Mouse (Mus musculus): ENCODE measurements around the gene 4930402H24Rik. TPM values are rescaled to one million over a fixed set of nuclear protein-coding genes. Genes with fewer than 3 reads are reported as not detected.

Gene 4930402H24Rik
- total RNA-seq, 2 experiments from 2014 or later: 74.6 to 86.1 TPM

DNA sequence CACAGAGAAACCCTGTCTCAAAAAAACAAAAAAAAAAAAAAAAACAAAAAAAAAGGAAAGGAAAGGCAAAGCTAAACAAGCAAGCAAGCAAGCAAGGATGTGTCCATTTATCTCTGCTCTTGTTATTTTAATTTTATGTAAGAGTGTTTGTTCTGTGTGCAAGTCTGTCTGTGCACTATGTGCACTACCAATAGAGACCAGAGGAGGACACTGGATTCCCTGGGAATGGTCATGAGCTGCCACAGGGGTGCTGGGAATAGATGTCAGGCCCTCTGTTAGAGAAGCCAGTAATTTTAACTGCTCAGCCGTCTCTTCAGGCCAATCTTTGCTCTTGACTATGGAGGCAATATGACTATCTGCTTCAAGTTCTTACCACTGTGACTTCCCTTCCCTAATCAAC is 162.6 kb downstream of the 4930402H24Rik start:
- no peak for DNase-seq
- intact Hi-C loops (cut with DNase I): no loop called here

DNA sequence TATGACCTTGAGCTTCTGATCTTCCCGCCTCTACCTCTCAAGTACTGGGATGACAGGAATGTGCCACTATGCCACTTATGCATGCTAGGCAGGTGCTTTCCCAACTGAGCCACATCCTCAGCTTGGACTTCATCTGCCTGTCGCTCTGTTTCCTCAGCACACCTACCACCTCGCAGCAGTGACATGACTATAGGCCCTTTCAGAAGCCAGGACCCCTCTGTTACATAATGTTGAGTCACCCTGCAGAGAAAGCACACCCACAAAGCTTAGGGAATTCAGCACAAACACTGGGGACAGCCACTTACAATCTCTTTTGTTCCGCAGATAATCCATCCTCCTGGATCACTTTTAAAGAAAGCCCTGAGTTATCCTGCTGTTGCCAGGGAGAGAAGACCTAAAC is 166.1 kb downstream of the 4930402H24Rik start:
- DNase-seq: no peak
- intact Hi-C loops (cut with DNase I): no loop called here

DNA sequence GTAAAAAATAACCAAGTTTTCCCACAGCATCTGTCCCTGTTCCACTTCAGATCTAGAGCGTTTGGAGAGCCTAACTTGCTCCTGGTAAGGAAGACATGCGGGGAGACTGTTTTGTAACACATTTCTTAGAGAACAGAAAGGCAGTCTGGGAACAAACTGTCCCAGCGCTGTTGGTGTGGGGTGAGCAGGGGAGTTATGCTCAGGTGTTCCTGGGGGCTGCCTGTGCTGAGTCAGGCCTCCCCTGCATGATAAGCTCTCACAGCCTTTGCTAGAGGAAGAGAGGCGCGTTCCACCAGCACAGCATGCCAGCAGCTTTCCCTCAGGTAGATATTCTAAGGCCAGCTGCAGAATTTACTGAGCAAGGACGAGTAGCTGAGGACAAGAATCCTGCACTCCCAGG is 168.2 kb downstream of the 4930402H24Rik start:
- no peak for DNase-seq
- intact Hi-C loops (cut with DNase I): no loop called here

DNA sequence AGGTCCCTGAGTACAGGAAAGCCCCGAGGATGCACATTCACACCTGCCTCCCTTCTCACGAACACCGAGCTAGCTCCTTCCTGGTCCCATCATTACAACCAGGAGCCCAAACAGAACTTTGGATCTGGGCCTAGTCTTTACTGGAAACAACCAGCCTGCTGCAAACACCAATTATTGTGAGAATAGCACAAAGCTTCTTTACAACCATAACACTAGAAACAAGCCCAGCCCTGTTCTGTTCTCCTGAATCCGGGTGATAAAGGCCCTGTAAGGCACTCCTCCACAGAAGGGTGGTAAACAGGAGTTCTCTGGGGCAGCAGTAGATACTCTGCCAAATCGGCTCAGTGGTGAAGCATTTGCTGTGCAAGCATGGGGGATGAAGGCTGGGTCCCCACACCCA is 170.9 kb downstream of the 4930402H24Rik start:
- no peak for DNase-seq
- intact Hi-C loops (cut with DNase I): no loop called here

DNA sequence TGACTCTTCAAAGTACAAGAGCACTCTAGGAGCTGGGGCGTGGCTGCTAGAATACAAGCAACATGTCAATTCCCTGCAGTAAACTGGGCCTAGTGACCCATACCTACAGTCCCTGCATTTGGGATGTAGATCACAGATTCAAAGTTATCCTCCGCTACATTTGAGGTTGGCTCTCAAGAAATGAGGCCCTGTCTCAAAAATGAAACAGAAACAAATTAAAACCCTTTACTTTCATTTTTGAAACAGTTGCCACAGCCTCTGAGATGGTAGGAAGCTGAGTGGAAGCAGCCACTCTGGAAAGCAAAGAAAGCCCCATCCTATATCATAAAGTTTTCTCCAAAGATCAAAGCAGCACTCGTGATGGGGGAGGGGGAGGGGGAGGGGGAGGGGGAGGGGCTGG is 172.8 kb downstream of the 4930402H24Rik start:
- no peak for DNase-seq
- intact Hi-C loops (cut with DNase I): no loop called here

DNA sequence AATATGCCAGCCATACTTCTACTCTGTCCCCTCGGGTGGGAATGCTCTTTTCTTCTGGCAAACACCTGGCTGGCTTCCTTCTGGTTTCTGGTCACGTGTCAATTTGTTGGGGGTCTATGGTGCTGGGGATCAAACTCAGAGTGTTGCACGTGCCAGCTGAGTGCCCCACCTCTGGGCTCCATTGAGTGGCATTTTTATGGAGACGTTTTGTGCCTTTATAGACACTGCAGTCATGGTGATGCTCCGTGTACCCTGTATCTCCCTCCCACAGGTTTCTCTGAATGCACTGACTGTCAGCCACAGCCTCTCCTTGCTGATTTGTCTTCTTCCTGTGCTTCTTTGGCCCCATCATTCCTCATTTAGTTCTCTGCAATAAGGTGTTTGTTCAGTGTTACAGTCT is 174.4 kb downstream of the 4930402H24Rik start:
- DNase-seq: no peak
- intact Hi-C loops (cut with DNase I): no loop called here

DNA sequence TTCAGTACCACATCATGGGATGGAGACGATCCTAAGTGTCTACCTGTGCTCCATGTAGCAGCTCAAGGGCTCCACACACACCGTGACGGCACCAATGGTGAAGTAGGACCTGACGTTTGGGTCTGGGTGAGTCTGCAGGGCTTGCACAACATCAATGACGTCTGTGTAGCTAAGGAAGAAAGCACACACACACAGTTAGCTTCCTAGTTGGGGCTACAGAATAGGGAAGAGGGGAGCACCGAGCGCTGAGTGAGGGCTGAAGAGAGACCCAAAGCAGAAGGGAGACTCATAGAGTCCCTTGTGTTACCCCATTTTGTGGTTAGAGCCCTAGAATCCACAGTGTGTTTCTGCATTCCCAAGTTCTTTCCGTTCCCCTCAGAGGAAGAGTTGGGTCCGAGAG is 175.5 kb downstream of the 4930402H24Rik start:
- DNase-seq: no peak
- intact Hi-C loops (cut with DNase I): no loop called here

DNA sequence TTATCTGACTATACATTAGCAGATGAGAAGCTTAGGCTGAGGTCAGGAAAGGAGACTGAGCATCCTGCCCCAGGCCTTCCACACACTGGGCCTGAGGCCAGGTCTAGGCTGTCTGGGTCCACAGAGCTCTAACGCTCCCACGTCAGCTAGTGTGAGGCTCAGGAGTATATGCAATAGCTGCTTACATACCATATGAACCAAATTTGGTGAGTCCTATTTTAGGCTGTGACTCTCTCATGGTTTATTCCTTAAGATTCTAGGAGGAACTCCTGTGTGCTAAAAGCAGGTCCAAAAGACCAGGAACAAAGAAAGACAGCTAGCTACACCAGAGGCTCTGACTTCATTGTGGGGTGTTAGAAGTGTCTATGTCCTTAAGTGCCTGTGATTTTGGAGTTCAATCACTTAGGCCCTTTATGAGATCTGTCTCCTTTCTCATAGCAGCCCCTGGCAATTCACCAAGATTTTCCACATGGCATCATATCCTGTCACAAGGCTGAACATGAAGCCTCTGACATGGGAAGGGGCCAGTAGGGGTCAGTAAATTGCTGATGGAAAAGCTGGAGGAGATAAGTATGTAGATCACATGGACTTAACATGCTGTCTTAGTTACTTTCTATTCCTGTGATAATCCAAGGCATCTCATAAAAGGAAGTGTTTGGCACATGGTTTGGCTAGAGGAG is 177.2 kb downstream of the 4930402H24Rik start:
- peak in 1 of 2 experiments; percentile 35 for DNase-seq
- intact Hi-C loops (cut with DNase I): no loop called here

DNA sequence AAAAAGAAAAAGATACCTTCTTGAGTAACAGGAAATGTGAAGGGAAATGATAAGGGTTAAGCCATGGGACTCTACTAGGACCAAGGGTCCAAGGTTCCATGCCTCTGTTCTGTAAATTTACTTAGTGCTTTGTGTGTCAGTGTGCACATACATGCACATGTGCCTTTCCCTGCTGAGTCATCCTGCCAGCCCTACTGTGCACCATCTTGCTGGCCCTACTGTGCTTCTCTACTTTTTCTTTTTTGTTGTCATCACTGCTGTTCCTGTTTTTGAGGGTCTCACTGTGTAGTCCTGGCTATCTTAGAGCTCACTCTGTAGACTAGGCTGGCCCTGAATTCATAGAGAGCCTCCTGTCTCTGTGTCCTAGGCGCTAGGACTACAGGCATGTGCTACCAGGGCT is 178.5 kb downstream of the 4930402H24Rik start:
- no peak for DNase-seq
- intact Hi-C loops (cut with DNase I): no loop called here

DNA sequence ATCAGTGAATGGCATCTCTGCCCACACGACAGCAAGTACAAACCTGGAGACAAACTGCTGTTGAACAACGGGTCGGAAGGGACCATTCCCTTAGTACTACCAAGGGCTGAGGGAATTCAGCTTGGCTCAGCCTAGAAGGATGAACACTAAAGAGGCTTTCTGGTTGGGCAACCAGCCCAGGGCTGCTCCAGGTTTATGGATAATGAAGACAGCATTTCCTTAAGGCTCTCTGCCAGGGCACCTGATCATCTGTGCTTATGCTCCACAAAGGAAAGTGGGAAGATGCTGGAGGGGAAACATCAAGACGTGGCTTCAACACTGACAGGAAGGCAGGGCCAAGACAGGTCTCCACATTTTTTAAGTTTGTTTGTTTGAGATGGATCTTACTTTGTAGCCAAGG is 181.8 kb downstream of the 4930402H24Rik start:
- intact Hi-C loops (cut with DNase I): no loop called here
- DNase-seq: no peak

DNA sequence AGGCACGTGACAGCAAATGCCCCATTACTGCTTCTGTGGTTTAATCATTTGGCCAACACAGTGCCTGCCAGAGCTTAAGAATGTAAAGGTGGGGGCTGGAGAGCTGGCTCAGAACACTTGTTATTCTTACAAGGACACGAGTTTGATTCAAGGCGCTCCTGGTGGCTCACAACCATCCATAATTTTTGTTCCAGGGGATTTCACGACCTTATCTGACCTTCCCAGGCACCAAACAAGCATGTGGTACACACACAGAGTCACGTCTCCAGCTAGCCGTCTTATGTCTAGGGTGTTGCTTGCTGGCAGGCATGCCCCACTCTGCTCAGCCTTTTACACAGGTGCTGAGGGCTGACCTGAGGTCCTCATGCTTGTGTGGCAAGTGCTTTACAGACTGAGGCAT is 188.3 kb downstream of the 4930402H24Rik start:
- DNase-seq: no peak
- intact Hi-C loops (cut with DNase I): no loop called here

DNA sequence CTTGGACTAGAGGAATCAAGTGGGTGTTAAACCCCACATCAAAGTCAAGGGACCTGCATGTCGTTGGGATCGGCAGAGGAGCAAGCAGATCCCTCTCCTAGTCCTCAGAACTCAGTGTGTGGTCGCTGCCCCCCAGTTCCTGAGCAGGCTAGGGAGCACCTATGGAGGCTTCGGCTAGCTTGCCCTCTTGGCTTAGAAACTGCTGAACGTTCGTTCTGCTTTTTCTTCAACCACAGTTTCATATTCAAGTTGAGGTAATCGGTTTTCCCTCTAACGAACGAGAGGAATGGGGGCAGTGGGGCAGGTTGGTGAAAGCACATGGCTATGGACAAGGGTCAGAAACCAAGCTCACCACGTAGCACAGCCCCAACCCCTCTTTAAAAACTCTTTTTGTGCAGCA is 199.1 kb downstream of the 4930402H24Rik start:
- no peak for DNase-seq
- intact Hi-C loops (cut with DNase I): no loop called here

DNA sequence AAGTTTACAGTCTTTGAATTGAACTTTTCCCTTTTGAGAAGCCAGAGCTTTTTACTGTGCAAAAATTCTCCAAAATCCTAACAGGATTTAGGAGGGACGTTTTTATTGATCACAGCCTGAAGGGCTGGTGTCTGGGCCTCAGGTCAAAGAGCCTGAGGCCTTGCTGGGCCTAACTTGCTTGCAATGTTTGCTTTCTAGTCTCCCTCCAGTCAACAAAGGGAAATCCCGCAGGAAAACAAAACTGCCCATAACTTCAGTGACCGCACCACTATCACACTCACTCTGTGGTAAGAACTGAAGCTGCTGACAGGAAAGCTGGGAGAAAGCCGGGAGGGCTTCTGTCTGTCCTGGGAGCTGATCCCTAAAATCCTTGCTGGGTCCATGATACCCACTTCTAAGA is 199.6 kb downstream of the 4930402H24Rik start:
- DNase-seq: no peak
- intact Hi-C loops (cut with DNase I): no loop called here

DNA sequence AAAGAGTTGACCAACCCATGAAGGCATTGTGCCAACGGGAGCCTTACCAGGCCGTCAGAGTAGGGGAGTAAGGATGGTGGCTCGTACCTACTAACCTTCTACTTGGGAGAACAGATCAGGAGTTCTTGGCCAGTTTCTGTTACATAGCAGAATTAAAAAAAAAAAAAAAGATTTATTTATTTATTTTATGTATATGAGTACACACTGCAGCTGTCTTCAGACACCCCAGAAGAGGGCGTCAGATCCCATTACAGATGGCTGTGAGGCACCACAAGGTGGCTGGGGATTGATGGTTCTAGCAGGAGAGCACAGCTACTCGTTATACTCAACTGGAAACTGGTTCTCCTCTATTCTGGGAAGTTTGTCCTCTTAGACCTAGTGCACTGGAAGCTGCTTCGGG is 201.0 kb downstream of the 4930402H24Rik start:
- no peak for DNase-seq
- intact Hi-C loops (cut with DNase I): no loop called here

DNA sequence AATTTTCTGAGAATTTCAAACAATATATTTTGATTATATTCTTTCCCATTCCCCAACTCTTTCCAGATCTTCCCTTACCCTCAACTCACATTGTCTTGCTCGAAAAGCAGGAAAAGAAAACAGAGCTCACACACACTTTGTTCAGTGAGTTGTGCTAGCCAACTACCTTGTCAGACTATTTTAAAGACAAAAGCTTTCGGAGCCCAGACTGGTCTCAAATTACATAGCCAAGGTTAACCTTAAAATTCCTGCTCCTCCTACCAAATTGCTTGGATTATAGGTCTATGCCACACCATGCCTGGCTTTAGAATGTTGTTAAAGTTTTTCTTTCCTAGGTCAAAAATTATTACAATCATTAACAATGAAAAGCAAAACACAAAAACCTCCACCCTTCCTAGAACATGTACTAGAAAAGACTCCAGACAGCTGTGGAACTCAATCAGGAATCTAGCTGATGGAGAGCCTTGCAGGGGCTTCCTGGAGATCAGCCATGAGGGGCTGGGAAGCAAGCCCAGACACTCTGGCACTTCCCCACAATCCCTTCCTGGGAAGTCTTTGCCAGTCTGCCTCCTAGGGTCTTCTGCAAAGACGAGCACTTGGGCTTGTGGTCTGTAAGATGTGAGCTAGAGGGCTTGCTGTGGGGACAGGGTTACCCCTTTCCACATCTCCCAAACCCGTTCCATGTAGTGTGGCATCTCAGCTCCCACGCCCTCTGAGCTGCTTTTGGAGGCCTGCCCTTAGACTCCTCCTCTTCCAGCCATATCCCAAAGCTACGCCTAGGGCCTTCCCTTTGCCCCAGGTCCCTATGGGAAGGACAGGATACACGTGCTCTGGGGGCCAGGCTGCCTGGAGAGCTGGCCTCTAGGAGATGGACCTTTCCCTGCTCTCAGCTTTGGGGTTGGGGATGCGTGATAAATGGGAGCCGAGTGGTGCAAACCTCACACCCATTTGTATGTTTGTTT is 201.9 kb downstream of the 4930402H24Rik start:
- peak; percentile 11 to 18 for DNase-seq
- intact Hi-C loops (cut with DNase I): no loop called here

DNA sequence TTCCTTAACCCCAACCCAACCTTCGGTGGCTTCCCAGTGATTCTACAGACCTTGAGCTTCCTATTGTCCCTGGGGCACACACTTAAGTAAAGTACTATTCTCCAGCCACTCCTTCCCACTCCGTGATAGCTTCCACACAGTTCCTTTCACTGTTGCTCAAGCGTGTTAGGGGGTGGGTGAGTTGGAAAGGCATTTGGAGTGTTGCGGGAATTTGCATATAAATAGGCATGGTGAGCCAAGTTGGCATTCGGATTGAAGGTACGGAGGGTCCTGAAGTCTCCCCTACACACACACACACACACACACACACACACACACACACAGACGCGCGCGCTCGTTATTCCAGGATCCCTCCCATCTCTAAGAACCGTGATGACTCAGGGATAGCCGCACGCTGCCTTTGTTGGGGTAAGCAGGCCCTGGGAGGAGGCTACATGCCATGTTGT is 208.4 kb downstream of the 4930402H24Rik start:
- peak in 1 of 2 experiments; percentile 12 for DNase-seq
- intact Hi-C loops (cut with DNase I): no loop called here

DNA sequence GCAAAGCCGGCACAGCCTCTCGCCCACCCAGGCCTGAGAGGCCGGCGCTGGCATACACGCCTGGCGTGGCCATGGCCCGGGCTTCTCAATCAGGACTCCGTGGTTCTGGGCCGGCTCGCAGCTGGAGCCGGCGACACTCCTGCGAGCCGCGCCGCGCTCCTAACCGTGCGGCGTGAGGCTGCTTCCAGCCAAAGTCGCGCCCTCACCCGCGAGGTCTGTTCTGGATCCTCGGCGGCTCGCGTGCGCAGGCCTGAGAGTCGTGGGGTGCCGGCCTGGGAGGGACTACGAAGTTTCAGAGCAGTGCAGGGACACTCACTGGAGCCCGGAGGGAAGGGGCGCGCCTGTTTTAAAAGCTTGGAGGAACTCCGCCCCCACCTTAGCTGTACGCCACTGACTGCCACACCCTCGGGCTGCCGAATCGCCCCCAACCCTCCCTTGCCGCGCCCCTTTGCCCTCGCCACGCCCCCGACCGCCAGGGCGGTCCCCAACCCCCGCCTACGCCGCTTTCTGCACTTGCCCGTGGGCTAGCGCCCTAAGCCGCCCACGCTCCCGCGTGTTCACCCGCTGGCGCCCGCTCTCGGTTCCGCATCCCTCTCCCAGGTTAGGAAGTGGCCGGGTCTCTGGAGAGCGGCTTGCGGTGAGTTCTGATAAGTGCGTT is 208.9 kb downstream of the 4930402H24Rik start, which contains the start of gene Slc4a11:
Slc4a11 (minus strand) TSS at position 367 of the 658 bp plus-strand sequence.
- intact Hi-C loops (cut with DNase I): no loop called here
- peak; percentile 50 to 56 for DNase-seq

DNA sequence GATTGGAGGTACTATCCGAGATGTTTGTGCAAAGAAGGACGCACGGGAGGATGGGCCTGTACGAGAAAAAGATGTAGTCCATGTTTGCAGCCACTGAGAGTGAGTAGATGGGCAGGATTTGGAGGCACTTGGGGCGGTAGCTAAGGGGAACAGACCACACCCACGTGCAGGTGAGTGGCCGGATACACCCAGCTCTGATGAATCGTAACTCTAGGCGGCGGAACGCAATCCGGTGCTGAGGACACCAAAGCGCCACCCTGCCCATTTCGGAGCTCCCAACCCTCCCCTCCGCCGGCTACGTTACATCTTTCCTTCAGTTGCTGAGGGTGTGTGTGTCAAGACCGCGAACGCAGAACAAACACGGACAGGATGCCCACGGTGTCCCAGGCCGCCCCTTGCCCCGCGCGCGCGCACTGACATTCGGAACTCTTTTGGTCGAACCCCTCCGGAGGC is 209.5 kb downstream of the 4930402H24Rik start:
- peak in 1 of 2 experiments; percentile 8 for DNase-seq
- intact Hi-C loops (cut with DNase I): no loop called here

DNA sequence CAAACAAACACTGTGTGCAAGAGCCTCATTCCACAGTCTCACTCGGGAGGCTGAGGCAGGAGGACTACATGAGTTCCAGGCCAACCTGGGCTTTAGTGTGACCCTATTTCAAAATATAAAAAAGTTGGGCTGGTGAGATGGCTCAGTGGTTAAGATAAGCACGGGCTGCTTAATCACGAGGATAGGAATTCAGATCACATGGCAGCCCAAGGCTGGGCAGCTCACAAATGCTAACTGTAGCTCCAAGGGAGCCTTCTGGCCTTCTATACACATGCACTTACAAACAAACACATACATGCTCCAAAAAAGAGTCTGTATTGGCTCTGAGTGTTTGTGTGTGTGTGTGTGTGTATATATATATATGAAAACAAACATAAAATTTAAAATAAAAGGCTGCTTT is 212.6 kb downstream of the 4930402H24Rik start:
- no peak for DNase-seq
- intact Hi-C loops (cut with DNase I): no loop called here

DNA sequence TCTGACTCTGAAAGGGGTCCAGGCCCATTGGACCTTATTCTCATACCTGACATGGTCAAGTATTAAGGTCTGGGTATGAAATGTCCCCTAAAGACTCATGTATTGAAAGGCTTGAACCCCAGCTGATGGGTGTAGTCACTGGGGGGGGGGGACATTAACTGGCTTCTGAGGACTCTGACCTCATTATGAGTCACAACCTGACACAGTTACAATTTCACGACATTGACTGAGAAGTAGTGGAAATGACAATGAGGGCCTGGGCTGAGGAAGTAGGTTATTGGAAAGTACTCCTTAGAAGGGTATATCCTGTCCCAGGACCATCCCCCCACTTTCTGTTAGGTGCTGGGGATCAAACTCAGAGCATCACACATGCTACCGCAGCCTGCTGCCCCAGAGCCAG is 217.2 kb downstream of the 4930402H24Rik start:
- intact Hi-C loops (cut with DNase I): no loop called here
- no peak for DNase-seq

DNA sequence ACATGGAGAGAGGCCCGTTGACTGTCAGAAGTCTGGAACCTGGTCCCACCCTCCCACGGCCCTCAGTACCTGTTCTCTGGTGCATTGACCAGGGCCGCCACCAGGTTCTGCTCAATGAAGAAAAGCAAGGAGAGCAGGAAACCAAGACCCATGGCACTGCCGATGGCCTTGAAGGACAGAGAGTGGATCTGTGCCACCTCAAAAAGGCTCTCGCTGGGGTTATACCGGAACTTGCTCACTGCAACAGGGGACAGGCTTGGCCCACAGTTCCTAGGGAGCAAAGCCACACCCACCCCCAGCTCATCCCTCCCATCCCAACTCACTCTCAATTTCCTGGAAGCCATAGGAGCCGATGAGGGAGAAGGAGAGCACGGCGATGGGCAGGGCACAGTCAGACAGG is 220.8 kb downstream of the 4930402H24Rik start:
- intact Hi-C loops (cut with DNase I): no loop called here
- no peak for DNase-seq
